Mouse (Mus musculus) lung, postnatal 0 days (tissue): ENCODE measurements around the gene Klhdc7a. TPM values are rescaled to one million over a fixed set of nuclear protein-coding genes. Genes with fewer than 3 reads are reported as not detected.
A peak's percentile ranks its signal among the peaks of the same experiment; 100 is the strongest.

Source experiments
- ATAC-seq: fragments of 200-750 bp; cut with Nextera tagmentation; 2 replicates; pipeline ENCODE4 v1.8.0; 2017; ENCODE audit warnings: moderate library complexity
- DNase-seq: peaks from one replicate; pipeline ENCODE4 v3.0.0-alpha.2; 2016; ENCODE audit warnings: low spot score
- H3K27ac ChIP-seq: fragments of 300-500 bp; sonication (generic); 2 replicates; pipeline ENCODE4 v1.5.1; 2014; ENCODE audit warnings: antibody characterized with exemption, mild to moderate bottlenecking, low read length, mixed read lengths
- H3K27me3 ChIP-seq: fragments of 300-500 bp; sonication (generic); replicated peaks from 2 replicates; pipeline ENCODE4 v1.6.1; 2014; ENCODE audit warnings: low read length, mixed read lengths; ENCODE audit not compliant: insufficient read depth
- H3K36me3 ChIP-seq: fragments of 300-500 bp; sonication (generic); 2 replicates; pipeline ENCODE4 v1.6.1; 2014; ENCODE audit warnings: low read length, mixed read lengths; ENCODE audit not compliant: insufficient read depth
- H3K4me1 ChIP-seq: fragments of 300-500 bp; sonication (generic); 2 replicates; pipeline ENCODE4 v1.6.1; 2014; ENCODE audit warnings: antibody characterized with exemption, low read depth, low read length, mixed read lengths; ENCODE audit not compliant: insufficient read depth
- H3K4me2 ChIP-seq: fragments of 300-500 bp; sonication (generic); replicated peaks from 2 replicates; pipeline ENCODE4 v1.6.1; 2014; ENCODE audit warnings: low read depth, mild to moderate bottlenecking, low read length, moderate library complexity, mixed read lengths
- H3K4me3 ChIP-seq: fragments of 300-500 bp; sonication (generic); 2 replicates; pipeline ENCODE4 v1.5.1; 2014; ENCODE audit warnings: low read depth, low read length
- H3K9ac ChIP-seq: fragments of 300-500 bp; sonication (generic); replicated peaks from 2 replicates; pipeline ENCODE4 v1.6.1; 2014; ENCODE audit warnings: low read depth, mild to moderate bottlenecking
- H3K9me3 ChIP-seq: fragments of 300-500 bp; sonication (generic); 2 replicates; pipeline ENCODE4 v1.6.1; 2016; ENCODE audit warnings: low read length, mixed read lengths
- CTCF ChIP-seq: IDR thresholded peaks from 2 replicates; pipeline ENCODE4 v1.5.1; 2016; ENCODE audit warnings: antibody characterized with exemption, mild to moderate bottlenecking
- EP300 ChIP-seq: IDR thresholded peaks from 2 replicates; pipeline ENCODE4 v1.6.1; 2016; ENCODE audit warnings: antibody characterized with exemption, mild to moderate bottlenecking, control low read depth
- WGBS: fragments of 180-500 bp; shearing (Covaris S2); extraction: QIAGEN DNeasy Blood & Tissue Kit; methylation state at CpG from one replicate; pipeline ENCODE4 v1.1.7; 2014; 5-methylcytosine and 5-hydroxymethylcytosine counted together
- polyA plus RNA-seq: library from polyadenylated mRNA; unstranded; fragments of >200 nt; fragmentation: Nextera tagmentation; extraction: Ambion mirVana; gene quantifications from 2 replicates; pipeline ENCODE4 v1.2.1, GENCODE M21; 2015

Gene Klhdc7a
- 1.2 and 1.3 TPM in 2 replicates for polyA plus RNA-seq

DNA sequence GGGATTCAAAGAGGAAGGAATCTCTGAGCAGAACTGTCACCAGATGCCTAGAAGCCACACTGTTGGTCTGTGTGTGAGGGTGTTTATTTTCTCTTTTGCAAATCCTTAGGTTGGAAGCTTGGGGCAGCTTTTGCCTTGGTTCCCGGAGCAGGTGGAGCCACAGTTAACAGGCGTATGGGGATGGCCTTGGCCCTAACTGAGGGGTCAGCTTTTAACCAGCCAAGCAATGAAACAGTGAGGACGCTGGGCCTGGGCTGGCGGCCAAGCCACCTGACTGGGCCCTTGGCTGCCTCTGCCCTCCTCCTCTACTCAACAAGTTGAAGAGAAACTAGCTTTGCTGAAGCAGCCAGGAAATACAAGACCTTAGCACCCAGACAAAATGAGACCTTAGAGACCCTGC, at the start of gene Klhdc7a:
Gene Klhdc7a, minus strand, starts transcription at position 105 of the 400 bp plus-strand sequence.
- no peaks in the 10 kb centered on the region for H3K27me3 ChIP-seq
- no peaks in the 10 kb centered on the region for H3K9me3 ChIP-seq
- no peak within 1 kb of the TSS for H3K9ac ChIP-seq
- DNase-seq (peak; percentile 81), ATAC-seq (peak; percentile 86)
- no peak within 1 kb of the TSS for H3K4me3 ChIP-seq
- peak within 1 kb of the TSS; percentile 63 for H3K27ac ChIP-seq
- WGBS: 9% methylated on average over 4 of the region's 4 CpGs
- peaks cover 9% of the 10 kb centered on the region for H3K4me1 ChIP-seq
- TF ChIP-seq CTCF: no peak
- TF ChIP-seq EP300: no peak
- H3K4me2 ChIP-seq: peak within 1 kb of the TSS; percentile 27
- H3K36me3 ChIP-seq: no peaks in the 10 kb centered on the region

DNA sequence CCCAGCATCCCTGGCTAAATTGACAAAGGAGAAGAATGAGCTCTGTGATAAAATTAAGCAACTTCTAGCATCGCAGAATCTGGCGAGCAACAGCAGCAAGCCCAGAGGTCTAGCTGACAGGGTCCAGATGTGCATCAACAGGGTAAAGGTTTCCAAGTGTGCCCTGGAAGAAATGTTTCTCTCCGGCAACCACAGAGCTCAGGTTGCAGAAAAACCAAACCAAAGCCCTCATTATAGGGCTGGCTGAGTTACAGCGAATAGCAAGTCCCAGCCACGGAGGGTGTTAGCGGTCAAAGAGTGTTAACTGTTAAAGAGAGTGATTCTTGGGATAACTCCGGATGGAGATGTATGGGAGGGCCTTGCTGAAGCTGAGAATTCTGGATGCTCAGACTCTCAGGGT, 48.1 kb upstream of the Klhdc7a start:
- WGBS: 53% methylated on average over 7 of the region's 7 CpGs
- DNase-seq: no peak
- Histone ChIP-seq H3K27me3 (no peaks in the 10 kb centered on the region), H3K27ac (no peak overlapping the region), H3K4me3 (no peak overlapping the region), H3K4me2 (no peak overlapping the region), H3K4me1 (no peaks in the 10 kb centered on the region), H3K9me3 (no peaks in the 10 kb centered on the region), H3K9ac (no peak overlapping the region), H3K36me3 (no peaks in the 10 kb centered on the region)
- ATAC-seq: no peak
- TF ChIP-seq CTCF: no peak
- no peak for TF ChIP-seq EP300

DNA sequence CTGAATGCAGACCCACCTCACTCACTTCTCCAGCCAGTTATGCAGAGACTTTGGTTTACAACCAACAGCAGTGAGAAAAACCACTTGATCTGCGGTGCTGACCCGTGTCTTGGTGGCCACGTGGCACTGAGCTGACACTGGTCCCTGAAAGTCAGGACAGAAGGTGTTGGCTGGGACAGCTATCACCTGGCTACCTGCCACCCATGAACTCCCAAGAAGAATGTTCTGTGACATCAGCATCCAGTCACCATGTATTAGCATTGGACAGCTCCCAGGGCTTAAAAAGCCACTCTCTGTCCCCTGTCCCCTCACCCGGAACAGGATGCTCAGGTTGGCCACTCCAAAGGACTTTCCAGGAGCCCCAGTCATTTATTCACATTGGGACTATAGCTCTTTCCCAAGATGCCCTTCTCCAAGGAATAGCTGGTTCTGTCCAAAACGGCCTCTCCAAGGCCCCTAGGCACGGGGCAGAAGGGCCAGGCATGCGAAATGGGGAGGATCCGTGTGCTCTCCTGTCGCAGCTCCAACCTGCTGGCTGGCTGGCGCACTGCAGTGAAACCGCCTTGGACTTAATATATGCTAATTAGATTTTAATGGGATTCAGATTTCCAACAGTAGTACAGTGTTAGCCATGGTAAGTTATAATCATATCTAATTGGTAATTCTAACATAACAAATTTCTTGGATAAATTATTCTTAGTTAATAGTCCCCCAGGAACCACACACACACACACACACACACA, 43.1 kb upstream of the Klhdc7a start:
- Histone ChIP-seq H3K4me1 (no peaks in the 10 kb centered on the region), H3K27me3 (no peaks in the 10 kb centered on the region), H3K4me3 (no peak overlapping the region), H3K9me3 (no peaks in the 10 kb centered on the region), H3K27ac (no peak overlapping the region), H3K4me2 (no peak overlapping the region), H3K36me3 (no peaks in the 10 kb centered on the region), H3K9ac (no peak overlapping the region)
- TF ChIP-seq CTCF (no peak), EP300 (no peak)
- no peak for DNase-seq
- WGBS: 71% methylated on average over 11 of the region's 11 CpGs
- no peak for ATAC-seq

GRCm38 (mm10) chr4:140004932-140005331, 37.1 kb upstream of the Klhdc7a start:
- Histone ChIP-seq H3K27me3 (peaks cover 6% of the 10 kb centered on the region), H3K9ac (no peak overlapping the region)
- 5% methylated on average over 5 of the region's 5 CpGs for WGBS

GRCm38 (mm10) chr4:140004170-140004569, 36.3 kb upstream of the Klhdc7a start:
- H3K36me3 ChIP-seq: no peaks in the 10 kb centered on the region
- no peak overlapping the region for H3K27ac ChIP-seq
- no peak overlapping the region for H3K9ac ChIP-seq
- H3K4me2 ChIP-seq: peak overlapping the region; percentile 39
- DNase-seq: peak; percentile 56
- 13% methylated on average over 12 of the region's 12 CpGs for WGBS
- no peaks in the 10 kb centered on the region for H3K4me1 ChIP-seq
- H3K27me3 ChIP-seq: peaks cover 6% of the 10 kb centered on the region
- H3K9me3 ChIP-seq: no peaks in the 10 kb centered on the region
- H3K4me3 ChIP-seq: no peak overlapping the region
- peak; percentile 90 for ATAC-seq
- no peak for TF ChIP-seq CTCF
- TF ChIP-seq EP300: no peak

More at GRCm38 (mm10) chr4:140004932-140005331, 37.1 kb upstream of the Klhdc7a start:
- DNase-seq (peak; percentile 4), ATAC-seq (peak; percentile 18; the same call in 1 of the 2 replicates)
- Histone ChIP-seq H3K4me3 (0 out of 2 replicates have a peak overlapping the region, but pooled peaks have one; percentile 1), H3K4me2 (peak overlapping the region; percentile 39), H3K27ac (no peak overlapping the region), H3K36me3 (no peaks in the 10 kb centered on the region), H3K9me3 (no peaks in the 10 kb centered on the region), H3K4me1 (no peaks in the 10 kb centered on the region)
- TF ChIP-seq EP300: no peak
- no peak for TF ChIP-seq CTCF

- H3K4me2 ChIP-seq: no peak overlapping the region
- no peaks in the 10 kb centered on the region for H3K4me1 ChIP-seq
- no peak for TF ChIP-seq EP300
- no peak for TF ChIP-seq CTCF
- no peaks in the 10 kb centered on the region for H3K9me3 ChIP-seq
- 28% methylated on average over 12 of the region's 12 CpGs for WGBS
- no peak overlapping the region for H3K4me3 ChIP-seq
- ATAC-seq (no peak), DNase-seq (no peak)
- H3K9ac ChIP-seq: no peak overlapping the region
- H3K36me3 ChIP-seq: no peaks in the 10 kb centered on the region
- no peak overlapping the region for H3K27ac ChIP-seq
- H3K27me3 ChIP-seq: peaks cover 6% of the 10 kb centered on the region
Observed at GRCm38 (mm10) chr4:140002069-140002468, 34.2 kb upstream of the Klhdc7a start.
